Mouse (Mus musculus) WW6 (cell line): ENCODE measurements at regions not wholly inside any gene's neighbourhood (a gene's known extent, or its start where the extent isn't known, plus 50 kb on each side); places are given as distances from the start of the nearest gene placed in this dataset.

Experiments
- DNase-seq: peaks from one replicate; pipeline ENCODE4 v3.0.0-alpha.2; 2013; ENCODE audit warnings: low read depth, low spot score

DNA sequence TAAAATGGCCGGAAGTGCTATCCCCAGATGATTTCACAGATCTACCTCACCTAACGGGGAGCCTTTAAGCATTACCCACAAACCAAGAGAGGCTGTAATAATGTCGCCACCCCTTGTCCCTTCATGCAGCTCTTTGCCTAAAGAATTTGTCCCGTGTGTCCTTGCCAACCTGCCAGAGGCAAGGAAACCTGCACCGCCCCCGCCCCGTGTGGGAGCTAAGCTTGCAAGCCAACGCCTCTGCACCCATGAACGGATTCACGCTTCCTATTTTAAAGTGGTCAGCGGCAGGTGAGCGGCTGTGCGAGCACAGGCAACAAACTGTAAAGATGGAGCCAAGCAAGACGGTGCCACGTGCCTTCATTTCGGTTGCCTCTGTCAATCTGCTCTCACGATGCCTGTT, 63.1 kb downstream of the Gm11011 start:
- no peak for DNase-seq

DNA sequence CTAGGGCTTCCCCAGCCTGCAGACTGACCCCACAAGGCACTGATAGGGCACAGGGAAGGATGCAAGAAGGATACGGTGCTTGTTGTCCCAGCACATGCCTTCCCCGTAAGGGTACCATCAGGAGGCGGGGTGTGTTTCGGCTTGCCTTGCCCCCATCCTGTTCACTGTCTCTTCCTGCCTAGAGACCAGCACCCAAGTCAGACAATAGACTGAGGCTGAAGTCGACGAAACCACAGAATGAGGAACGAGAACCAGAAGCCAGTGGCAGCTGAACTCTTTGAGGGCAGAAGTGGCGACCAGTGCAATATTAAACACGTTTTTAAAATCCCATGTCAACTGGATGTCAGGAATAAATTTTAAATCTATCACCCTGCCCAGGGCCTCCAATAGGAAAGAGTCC, 67.6 kb downstream of the Gm11011 start:
- DNase-seq, result no peak

DNA sequence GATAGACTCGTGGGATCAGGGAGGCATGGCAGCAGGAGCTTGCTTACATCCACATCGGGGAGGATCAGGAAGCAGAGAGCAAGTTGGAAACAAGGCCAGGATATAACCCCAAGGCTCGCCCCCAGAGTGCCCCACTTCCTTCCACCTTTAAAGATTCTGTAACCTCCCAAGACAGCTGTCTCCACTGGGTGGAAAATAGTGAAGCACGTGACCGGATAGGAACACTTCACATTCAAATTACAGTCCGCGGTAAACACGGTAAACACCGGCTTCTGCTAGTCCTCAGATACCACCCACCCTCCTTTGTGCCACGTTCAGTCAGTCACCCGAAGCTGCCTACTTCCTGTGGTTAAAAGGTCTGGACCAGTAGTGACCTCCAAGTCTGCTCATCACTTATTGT, 72.2 kb downstream of the Gm11011 start:
- no peak for DNase-seq

DNA sequence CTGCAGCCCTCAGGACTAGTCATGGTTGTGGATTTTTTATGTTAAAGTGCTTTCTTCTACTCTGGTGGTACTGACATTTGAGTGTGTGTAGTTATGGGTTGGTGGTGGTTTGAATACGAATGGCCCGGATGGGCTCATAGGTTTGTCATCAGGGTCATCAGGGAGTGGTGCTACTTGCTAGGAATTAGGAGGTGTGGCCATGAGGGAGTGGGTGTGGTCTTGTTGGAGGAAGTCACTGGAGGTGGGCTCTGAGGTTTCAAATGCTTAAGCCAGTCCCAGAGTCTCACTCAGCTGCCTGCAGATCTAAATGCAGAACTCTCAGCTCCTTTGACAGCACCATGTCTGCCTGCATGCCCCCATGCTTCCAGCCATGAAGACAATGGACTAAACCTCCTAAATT, 76.8 kb downstream of the Gm11011 start:
- DNase-seq, result no peak

DNA sequence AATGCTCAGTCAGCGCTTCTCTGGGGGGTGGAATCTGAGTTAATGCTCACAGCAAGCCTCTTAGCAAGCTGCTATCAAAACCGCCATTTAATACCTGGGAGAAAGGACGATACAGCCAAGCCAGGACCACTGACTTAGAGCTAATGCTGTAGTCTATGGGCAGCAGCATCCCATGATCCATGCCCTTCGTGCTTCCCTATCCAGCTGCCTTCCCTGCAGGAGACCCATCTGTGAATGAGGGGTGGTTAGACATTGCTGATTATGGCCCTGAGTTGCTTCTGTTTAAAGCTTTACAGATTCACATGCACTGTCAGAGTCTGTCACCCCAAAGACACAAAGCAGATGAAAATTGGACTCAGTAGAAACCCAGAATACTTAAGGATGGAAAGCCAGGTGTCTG, 78.1 kb downstream of the Gm11011 start:
- no peak for DNase-seq

DNA sequence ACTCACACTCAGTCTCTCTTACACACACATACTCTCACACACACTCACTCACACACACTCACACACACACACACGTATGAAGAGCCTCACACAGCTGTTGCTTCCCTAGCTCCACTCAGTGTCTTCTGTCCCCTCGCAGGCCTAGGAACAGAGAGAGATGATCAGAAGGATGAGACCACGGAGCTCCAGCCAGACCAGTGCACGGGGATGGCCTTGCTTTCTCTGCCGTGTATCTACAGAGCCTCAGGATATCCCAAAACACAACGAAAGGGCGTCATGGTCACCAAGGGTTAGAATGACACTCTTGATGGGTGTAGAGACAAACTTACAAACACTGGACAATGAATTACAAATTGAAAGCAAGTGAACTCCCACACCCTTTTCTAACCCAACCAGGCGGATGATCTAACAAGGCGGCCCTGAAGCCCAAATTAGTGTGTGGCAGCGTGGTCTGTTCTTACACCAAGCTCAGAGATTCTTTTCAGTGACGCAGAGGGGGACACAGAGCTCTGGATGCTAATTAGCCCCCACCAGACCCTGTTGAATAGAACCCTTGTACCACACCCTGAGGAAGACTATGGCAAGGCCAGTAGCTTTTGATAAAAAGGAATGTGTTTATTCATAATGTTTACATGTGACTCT, 83.0 kb downstream of the Gm11011 start:
- DNase-seq, result no peak

DNA sequence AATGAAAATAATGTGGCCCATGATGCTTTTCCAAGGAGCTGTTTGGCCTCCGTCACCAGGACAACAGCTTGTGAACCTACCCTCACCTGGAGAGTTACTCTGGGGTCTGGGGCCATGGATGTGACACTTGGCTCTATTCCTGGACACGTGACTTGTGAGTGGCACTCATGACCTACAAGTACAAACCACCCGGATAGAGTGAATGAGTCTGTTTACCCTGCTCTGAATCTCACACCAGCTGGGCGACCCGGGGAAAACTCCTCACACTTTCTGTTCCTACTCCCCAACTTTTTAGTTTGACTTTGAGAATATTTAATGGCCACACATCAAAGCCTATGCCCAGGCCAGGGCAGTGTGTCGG, 84.0 kb downstream of the Gm11011 start:
- no peak for DNase-seq

DNA sequence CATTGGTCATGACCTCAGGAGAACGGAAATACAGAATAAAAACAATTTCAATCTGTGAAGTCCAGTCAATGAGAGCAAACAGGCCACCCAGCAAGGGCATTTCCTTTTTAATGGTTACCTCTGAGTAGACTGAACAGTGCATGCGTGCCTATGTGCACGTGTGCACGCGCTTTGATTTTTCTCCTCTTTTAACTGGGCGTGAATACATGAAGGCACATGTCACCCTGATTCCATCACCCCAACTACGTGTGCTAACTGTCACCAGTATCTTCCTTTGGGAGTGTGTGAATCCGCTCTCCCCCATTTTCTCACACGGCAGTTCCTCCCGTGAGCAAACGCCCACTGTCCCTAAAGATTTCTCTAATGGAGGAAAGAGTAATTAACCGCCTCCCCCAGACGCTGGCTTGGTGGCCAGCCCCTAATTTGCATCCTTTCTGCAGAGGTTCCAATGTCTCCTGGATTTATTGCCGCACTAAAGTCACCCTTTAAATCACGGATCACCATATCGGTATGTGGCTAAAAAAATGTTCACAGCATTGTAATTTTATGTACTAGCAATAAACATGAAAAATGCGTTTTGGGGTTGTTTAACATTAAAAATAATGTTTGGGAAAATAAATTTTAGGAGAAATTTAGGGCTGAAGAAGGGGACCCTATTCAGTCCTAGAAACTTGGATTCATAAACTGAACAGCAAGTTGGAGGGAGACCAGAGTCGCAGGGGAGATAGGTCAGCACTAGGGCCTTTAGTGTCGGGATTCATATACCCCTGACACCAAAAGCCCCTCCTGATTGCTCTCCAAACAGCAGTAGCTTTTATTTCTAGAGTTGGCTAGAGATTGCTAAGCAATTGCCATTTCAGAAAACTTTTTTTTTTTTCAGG, 84.6 kb downstream of the Gm11011 start:
- no peak for DNase-seq

DNA sequence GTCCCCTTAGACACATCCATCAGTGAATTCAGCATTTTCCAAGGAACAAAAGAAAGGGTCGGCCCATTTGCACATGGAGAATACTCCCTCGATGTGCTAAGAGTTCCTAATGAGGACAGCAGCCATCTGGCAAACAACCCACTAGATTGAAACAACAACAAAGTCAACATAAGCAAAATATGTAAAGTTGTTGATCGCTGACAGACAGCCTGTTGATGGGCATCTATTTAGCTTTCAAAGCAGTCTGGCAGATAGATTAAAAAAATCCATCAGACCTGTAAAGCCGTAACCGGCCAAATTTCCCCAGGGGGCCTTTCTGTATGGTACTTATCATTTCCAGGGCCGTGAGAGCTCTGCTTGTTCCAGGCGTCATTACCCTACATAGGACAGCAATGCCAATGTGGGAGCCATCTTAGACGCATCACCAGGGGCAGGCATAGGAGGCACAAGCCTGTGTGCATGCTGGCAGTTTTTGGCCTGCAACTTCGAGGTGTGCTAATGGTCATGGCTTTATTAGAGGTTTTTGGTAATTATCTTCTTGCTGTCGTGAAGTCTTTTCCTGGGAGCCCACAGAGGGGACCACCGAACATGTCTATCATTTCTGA, 85.7 kb downstream of the Gm11011 start:
- no peak for DNase-seq

DNA sequence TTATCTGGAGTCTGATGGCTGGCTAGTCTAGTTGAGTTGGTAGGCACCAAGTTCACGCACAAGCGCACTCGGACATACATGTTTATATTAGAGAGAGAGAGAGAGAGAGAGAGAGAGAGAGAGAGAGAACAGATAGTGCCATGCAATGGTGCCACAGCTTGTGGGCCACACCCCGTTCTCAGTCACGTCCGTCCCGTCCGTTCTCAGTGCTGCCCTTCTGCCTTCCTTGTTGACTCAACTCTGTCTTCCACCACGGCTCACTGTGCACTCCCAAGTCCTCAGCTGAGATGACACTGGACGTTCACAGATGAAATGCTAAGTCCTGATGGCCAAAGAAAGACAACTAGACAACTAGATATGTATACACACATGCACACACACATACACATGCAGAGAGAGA, 92.2 kb downstream of the Gm11011 start:
- DNase-seq, result no peak

DNA sequence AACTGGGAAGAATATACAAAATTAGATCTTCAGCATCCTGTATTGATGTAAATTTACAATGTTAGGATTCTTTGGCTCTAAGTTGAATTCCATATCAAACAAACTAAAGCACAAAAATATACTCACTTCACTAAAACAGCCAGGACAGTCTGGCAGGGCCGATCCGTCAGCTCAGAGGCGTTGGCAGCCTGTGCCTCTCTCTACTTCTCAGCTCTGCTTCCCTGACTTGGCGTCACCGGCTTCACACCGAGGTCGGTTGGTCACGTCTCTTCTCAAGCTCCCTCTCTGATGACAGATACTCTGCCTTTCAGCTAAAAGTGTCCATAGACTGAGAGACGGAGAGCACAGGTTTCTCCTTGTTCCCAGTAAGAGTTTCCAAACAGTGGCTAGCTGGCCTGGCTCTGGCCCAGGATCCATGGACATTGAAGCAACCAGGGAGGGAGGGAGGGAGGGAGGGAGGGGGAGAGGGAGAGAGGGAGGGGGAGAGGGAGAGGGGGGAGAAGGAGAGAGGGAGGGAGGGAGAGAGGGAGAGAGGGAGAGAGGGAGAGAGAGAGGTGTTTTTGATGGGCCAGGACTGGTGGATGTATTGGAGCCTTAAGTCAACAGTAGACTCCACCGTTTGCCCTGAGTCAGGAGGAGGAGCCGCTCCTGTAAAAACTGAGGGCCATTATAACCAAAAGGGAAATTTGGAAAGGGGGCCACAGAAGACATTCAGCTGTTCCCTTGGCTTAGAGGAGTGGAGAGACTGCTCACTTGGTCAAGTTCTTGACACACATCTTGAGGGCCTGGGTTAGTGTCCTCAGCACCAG, 92.8 kb downstream of the Gm11011 start:
- DNase-seq, result no peak

DNA sequence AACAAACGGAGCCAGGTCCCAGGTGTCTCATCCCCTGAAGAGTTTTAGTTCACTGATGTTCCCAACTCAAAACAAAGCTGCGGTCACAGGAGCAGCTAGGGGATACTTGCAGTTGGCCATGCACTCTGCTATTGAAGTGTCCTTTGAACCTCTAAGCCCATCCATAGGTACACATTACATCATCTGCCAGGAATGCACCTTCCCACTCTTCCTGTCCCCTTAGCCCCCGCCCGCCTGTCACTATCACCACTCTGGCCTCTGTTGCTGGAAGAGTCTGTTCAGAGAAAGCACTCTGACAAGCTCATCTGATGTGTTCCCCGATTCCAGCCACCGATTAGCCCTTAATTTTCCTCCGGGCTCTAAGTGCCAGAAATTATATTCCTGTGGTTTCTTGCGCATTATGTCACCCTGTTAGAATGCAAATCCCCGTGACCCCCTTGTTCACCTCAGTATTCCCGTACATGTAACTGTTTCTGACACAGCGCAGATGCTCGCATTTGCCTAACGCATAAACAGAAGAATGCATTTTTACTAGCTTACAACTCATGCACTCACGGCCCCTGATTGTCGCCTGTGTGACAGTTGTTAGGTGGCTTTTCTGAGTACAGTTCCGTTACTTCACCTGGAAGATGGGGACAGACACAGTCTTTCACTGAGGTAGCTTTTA, 93.8 kb downstream of the Gm11011 start:
- no peak for DNase-seq

DNA sequence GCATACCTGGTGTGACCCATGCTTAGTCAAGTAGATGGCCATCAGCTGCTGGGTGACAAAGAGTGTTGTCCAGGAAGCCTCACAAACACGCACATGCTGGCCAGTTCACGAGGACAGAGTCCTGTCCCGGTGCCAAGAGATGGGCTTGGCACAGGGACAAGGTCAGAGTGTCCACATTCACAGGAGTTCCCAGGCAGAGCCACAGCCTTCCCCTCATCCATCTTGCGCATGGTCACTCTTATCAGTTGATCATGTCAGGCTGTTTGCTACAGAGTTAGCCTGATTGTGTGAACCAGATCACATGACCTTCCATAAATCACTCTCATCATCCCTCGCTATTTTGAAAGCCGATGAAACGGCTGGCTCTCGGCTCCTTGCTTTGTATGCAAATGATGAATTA, 103.6 kb downstream of the Gm11011 start:
- no peak for DNase-seq

DNA sequence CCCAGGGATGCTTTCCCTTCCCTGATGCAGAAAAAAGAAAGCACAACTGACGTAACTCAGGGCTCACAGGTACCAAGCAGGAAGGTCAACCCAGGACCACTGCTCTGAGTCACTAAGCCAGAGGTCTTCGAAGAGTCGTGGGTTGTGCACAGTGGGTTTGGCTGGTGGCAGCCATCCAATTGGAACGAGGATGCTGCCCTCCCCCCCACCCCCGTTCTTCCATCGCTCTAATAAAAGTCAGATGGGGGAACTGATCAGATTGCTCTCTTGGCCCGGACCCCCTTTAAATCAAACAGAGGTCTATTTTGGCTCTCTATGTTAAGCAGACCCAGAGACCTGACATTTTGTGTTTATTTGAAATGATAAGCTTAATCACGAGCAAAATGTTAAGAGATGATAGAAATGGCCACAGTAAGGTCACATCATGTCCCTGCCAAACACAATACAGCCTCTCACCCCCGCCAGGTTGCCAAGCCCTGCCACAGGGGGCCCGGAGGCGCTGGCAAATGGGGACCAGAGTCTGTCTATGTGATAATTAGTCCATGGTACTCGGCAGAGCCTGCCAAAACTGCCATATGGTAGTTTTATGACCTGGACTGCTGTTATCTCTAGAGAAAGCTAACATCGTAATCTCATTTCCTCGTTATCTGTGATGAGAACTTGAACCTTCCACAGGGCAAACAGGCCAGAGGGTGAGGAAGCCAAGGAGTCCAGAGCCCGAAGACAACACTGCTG, 105.6 kb downstream of the Gm11011 start:
- DNase-seq, result no peak

DNA sequence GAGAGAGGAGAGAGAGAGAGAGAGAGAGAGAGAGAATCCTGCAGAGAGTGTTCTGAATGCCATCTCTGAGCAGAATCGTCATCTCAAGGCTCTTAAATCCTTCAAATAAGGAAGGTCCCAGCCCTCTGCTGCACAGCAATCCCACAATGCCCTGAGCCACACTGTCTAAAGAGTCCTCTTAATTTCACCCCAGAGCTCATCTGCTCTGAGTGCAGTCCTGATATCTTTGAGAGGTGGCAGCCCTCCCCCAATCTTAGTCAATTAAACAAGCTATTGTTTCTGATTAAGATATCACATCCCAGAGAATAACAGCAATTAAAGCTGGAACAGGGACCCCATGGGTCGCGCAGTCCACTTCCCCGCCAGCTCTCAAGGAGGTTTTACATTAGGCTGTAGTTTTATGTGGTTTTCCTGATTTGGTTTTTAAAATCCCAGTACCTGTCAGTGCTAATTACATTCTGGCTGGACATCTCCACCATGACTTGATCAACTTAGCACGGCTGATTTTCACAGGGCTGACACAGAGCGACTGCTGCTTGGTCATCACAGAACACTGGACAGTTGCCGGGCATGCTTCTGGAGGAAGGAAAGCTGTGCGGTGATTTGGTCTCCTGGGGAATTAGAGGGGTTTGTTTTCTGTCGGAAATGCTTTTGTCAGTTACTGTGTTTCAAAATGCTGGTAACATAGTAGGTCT, 113.0 kb downstream of the Gm11011 start:
- DNase-seq, result no peak

DNA sequence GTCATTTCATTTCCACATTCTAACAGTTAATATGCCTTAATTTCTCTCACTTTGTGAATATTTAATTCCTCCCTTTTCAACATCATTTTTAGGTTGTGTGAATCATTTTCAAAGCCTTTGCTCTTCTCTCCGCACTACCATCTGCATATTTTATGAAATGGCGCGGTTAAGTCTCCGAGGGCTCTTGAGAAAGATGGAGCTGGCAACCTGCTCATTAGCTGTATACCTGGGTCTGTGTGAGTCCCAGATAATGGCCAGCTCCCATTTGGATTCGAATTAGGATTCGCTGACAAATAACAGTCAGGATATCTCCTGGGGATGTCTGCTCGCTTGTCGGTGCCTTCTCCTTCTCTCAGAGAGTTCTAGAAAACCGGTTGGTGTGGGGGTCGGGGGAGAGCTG, 118.0 kb downstream of the Gm11011 start:
- no peak for DNase-seq

DNA sequence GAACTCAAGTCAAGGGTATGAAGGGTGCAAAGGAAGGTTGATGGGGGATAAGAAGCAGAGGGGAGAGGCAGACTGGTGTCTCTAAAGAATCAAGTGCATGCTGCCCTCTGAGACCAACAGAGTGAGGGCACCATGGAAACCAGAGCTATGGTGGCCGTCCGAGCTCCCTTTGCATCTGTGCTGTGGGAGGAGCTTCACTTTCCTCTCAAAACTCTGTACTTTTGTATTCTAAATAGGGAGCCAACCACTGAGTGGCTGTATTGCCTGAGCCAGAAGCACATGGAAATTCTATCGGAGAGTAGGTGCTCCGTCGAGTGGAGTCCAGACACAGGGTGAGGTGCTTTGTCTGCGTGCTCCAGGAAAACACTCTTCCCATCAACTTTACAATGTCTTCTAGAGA, 119.9 kb downstream of the Gm11011 start:
- no peak for DNase-seq

DNA sequence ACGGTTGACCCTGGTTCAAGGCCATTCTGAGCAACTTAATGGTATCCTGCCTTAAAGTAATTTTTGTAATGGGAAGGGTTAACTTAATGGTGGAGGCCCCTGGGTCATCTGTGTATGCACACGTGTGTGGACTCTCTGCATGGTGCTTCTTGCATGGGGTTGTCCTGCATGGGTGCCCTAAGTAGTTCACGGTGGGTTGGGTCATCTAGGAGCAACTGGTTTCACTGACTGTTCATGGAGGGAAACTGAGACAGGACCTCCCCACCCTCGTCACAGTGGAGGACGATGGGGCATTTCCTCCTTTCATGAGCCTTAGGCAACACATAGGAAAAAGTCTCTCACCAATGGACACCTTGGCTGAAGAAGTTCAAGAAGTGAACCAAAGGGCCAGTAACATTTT, 123.4 kb downstream of the Gm11011 start:
- DNase-seq, result no peak

DNA sequence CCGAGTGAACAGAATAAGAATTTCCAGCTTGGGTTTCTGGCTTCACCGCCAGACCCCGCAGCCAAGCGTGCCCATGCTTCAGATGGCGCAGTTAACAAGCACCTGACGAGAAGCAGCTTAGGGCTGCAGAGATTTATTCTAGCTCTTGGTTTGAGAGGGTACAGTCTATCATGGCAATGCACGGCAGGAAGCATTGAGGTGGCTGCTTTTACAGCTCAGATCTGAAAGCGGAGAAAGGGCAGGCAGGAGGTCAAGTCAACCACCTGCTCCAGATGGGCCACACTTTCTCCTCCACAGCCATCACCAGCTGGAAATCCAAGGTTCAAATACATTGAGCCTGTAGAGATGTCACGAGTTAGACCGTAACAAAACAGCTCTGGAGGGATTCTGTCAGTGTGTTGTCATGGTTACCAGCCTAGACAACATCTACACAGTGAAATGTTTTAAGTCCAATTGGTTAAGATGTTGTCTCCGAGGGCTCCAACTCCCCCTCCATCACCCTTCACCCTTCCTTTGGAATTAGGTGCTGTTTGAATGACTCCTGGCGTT, 126.0 kb downstream of the Gm11011 start:
- no peak for DNase-seq

DNA sequence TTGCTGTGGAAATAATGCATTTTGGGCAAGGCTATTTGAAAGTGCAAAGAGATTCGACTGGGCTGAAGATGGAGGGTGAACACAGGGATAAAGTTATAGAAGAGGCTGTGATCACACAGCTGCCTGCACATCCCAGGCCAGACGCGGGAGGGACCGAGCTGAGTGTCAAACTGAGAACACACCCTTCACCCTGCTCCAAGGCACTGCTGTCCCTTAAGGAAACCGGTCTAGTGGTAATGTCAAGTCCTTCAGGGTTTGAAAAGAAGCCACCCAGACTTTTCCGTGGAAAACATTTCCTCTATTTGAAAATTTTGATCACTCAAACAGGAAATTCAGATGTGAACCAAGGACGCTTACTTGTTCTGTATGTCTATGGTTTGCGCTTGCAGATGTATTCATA, 134.6 kb downstream of the Gm11011 start:
- DNase-seq, result no peak
